Mouse (Mus musculus): Measurements from ENCODE around the gene Vmn1r1. TPM values are rescaled to one million over a fixed set of nuclear protein-coding genes. Genes with fewer than 3 reads are reported as not detected.
A peak's percentile ranks its signal among the peaks of the same experiment; 100 is the strongest.

Gene Vmn1r1
- total and polyA plus RNA-seq, 3 experiments = not detected

DNA sequence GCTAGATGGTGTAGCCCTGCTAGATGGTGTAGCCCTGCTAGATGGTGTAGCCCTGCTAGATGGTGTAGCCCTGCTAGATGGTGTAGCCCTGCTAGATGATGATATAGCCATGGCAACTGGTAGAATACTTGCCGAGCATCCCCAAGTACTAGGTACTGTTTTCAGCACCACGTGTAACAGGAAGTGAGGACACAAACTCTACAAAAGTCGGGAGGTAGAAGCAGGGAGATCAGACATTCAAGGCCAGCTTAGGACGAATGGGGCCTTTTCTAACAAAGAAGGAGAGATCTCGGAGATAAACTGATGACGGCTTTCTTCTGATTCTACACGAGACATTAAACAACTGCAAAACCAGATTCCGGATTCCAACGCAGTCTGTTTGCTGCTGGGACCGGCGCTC is 54.1 kb downstream of the Vmn1r1 start:
- TF ChIP-seq SIN3A (IDR thresholded peaks at IDR 0.05; ENCODE audit: low read length) (peak; percentile 41; the same call in 1 of the 2 replicates), NRF1 (IDR thresholded peaks at IDR 0.05; ENCODE audit: low read depth, low read length) (no peak), TBP (conservative IDR thresholded peaks at IDR 0.05; ENCODE audit: low read depth, low read length) (no peak)
- Histone ChIP-seq H3K36me3 (replicated peaks in 1 of 2; ENCODE audit: control insufficient read depth in 1 of 2, insufficient read depth in 1 of 2, low read length in 1 of 2) (no peaks in the 10 kb centered on the region), H3K9me3 (replicated peaks; ENCODE audit: low read length) (no peaks in the 10 kb centered on the region), H3K27me3 (replicated peaks) (no peaks in the 10 kb centered on the region), H3K79me2 (replicated peaks; ENCODE audit: control insufficient read depth, extremely low read depth, insufficient read depth, poor library complexity, severe bottlenecking) (no peaks in the 10 kb centered on the region), H3K4me1 (ENCODE audit: control insufficient read depth in 1 of 2, insufficient read depth in 2 of 2) (peaks cover 43 to 64% of the 10 kb centered on the region in 2 experiments), H3K4me2 (ENCODE audit: insufficient read depth, low read depth, poor library complexity, severe bottlenecking) (no peak overlapping the region), H3K27ac (ENCODE audit: insufficient read depth, low read depth) (peak overlapping the region; percentile 99; the same call in 1 of the 2 replicates), H3K9ac (ENCODE audit: insufficient read depth, low read depth) (no peak overlapping the region), H3K4me3 (replicated peaks in 1 of 3; ENCODE audit: low read depth in 2 of 3, low read length in 2 of 3, poor library complexity in 1 of 3) (peak overlapping the region in 1 of 3 experiments; percentile 26)
- in situ Hi-C loops (cut with MboI; ENCODE audit: low pct_ligation_motif_present, low pct_unique_long_range_greater_than_20kb, low sequenced_read_pairs) = loop anchor here (10.0 kb wide), 1 partner anchor 385 kb away; no protein-coding TSS in a partner anchor
- dilution Hi-C loops (cut with MboI; ENCODE audit: extremely low pct_ligation_motif_present, extremely low pct_unique_long_range_greater_than_20kb, low sequenced_read_pairs) = no loop called here
- no peak for DNase-seq (ENCODE audit: extremely low read depth)

DNA sequence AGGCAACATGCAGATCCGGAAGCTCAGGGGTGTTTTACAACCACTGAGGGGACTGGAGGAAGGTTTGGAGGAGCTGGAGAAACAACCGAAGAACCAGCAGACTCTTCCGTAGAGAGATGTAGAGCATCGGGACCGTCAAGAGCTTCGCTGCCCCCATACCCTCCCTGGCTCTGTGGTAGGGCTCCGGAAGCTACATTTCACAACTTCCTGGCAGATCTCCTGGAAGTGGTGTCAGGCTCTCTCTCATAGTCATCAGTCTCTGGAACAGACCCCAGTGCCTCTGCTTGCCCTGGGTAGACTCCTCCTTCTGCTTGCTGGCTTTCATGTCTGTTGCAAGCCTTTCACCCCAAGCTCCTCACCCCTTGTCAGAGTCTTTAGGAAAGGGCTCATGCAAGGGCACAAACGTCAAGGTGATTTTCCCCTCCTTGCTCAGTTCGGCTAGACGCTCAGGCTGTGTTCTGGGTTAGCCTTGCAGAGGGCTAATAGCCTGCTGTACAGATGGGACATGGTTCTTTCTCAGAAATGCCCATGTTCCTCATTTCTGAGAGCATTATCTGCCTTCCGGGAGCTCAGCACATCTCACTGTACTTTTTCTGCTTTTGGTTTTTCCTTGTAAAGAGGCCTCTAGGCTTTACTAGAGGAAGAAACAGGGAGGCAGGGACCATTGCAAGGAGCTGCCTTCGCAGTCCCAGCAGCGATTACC is 55.7 kb downstream of the Vmn1r1 start:
- Histone ChIP-seq H3K27ac (ENCODE audit: insufficient read depth, low read depth) (no peak overlapping the region), H3K4me1 (ENCODE audit: control insufficient read depth in 1 of 2, insufficient read depth in 2 of 2) (peaks cover 47 to 68% of the 10 kb centered on the region in 2 experiments), H3K4me3 (replicated peaks in 1 of 3; ENCODE audit: low read depth in 2 of 3, low read length in 2 of 3, poor library complexity in 1 of 3) (no peak overlapping the region), H3K4me2 (ENCODE audit: insufficient read depth, low read depth, poor library complexity, severe bottlenecking) (no peak overlapping the region), H3K27me3 (replicated peaks) (no peaks in the 10 kb centered on the region), H3K9ac (ENCODE audit: insufficient read depth, low read depth) (no peak overlapping the region), H3K36me3 (replicated peaks in 1 of 2; ENCODE audit: control insufficient read depth in 1 of 2, insufficient read depth in 1 of 2, low read length in 1 of 2) (no peaks in the 10 kb centered on the region), H3K79me2 (replicated peaks; ENCODE audit: control insufficient read depth, extremely low read depth, insufficient read depth, poor library complexity, severe bottlenecking) (no peaks in the 10 kb centered on the region), H3K9me3 (replicated peaks; ENCODE audit: low read length) (no peaks in the 10 kb centered on the region)
- no peak for DNase-seq (ENCODE audit: extremely low read depth)
- in situ Hi-C loops (cut with MboI; ENCODE audit: low pct_ligation_motif_present, low pct_unique_long_range_greater_than_20kb, low sequenced_read_pairs) (no loop called here), dilution Hi-C loops (cut with MboI; ENCODE audit: extremely low pct_ligation_motif_present, extremely low pct_unique_long_range_greater_than_20kb, low sequenced_read_pairs) (no loop called here)
- TF ChIP-seq USF1 (IDR thresholded peaks at IDR 0.05; ENCODE audit: low read depth, low read length) (no peak), BHLHE40 (IDR thresholded peaks at IDR 0.05; ENCODE audit: low read depth, low read length) (no peak), MAZ (IDR thresholded peaks at IDR 0.05; ENCODE audit: low read depth, low read length) (no peak), E2F4 (IDR thresholded peaks at IDR 0.05; ENCODE audit: insufficient replicate concordance, low read depth, low read length) (no peak), ZNF384 (IDR thresholded peaks at IDR 0.05; ENCODE audit: low read depth, low read length) (no peak), CHD1 (IDR thresholded peaks at IDR 0.05; ENCODE audit: low read depth, low read length) (no peak)

DNA sequence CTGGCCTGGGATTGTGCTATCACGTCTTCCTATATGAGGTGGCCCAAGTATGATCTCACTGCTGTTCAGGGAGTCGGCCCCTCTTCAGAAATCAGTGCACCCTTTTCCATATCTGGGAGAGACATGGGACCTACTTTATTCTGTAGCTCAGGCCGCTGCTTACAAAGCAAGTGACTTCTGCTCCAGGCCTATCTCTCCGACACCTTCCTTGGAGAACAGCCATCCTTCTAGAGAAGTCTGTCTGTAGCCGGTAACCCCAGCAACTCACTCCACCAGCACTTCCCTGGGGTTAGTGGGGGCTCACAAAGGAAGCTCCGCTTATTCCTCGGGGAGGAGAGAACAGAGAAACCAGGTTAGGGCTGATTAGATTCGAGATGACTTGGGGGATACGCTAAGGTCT is 57.0 kb downstream of the Vmn1r1 start:
- H3K4me3 ChIP-seq (replicated peaks in 1 of 3; ENCODE audit: low read depth in 2 of 3, low read length in 2 of 3, poor library complexity in 1 of 3) = no peak overlapping the region
- no peak overlapping the region for H3K4me2 ChIP-seq (ENCODE audit: insufficient read depth, low read depth, poor library complexity, severe bottlenecking)
- no peaks in the 10 kb centered on the region for H3K27me3 ChIP-seq (replicated peaks)
- no peak overlapping the region for H3K27ac ChIP-seq (ENCODE audit: insufficient read depth, low read depth)
- DNase-seq (ENCODE audit: extremely low read depth) = no peak
- H3K9ac ChIP-seq (ENCODE audit: insufficient read depth, low read depth) = no peak overlapping the region
- in situ Hi-C loops (cut with MboI; ENCODE audit: low pct_ligation_motif_present, low pct_unique_long_range_greater_than_20kb, low sequenced_read_pairs) (no loop called here), dilution Hi-C loops (cut with MboI; ENCODE audit: extremely low pct_ligation_motif_present, extremely low pct_unique_long_range_greater_than_20kb, low sequenced_read_pairs) (no loop called here)
- H3K4me1 ChIP-seq (ENCODE audit: control insufficient read depth in 1 of 2, insufficient read depth in 2 of 2) = peaks cover 48 to 67% of the 10 kb centered on the region in 2 experiments
- TF ChIP-seq KAT2A (IDR thresholded peaks at IDR 0.05; ENCODE audit: insufficient replicate concordance, low read length) (no peak), PAX5 (IDR thresholded peaks at IDR 0.05; ENCODE audit: low read length) (no peak), NRF1 (IDR thresholded peaks at IDR 0.05; ENCODE audit: low read depth, low read length) (no peak), GABPA (IDR thresholded peaks at IDR 0.05; ENCODE audit: insufficient replicate concordance, low read depth, low read length) (no peak), ETS1 (conservative IDR thresholded peaks at IDR 0.05; ENCODE audit: low read depth, low read length) (no peak), TBP (conservative IDR thresholded peaks at IDR 0.05; ENCODE audit: low read depth, low read length) (no peak), USF1 (IDR thresholded peaks at IDR 0.05; ENCODE audit: low read depth, low read length) (no peak), MXI1 (IDR thresholded peaks at IDR 0.05; ENCODE audit: low read depth, low read length) (no peak)
- no peaks in the 10 kb centered on the region for H3K79me2 ChIP-seq (replicated peaks; ENCODE audit: control insufficient read depth, extremely low read depth, insufficient read depth, poor library complexity, severe bottlenecking)
- no peaks in the 10 kb centered on the region for H3K9me3 ChIP-seq (replicated peaks; ENCODE audit: low read length)
- H3K36me3 ChIP-seq (replicated peaks in 1 of 2; ENCODE audit: control insufficient read depth in 1 of 2, insufficient read depth in 1 of 2, low read length in 1 of 2) = no peaks in the 10 kb centered on the region

Data from CH12.LX (cell line).